Mouse (Mus musculus) c-Kit-positive CD71-positive TER-119-negative erythroid progenitor cells, embryonic 14.5 days (primary cell): ENCODE measurements at regions not wholly inside any gene's neighbourhood (a gene's known extent, or its start where the extent isn't known, plus 50 kb on each side); places are given as distances from the start of the nearest gene placed in this dataset.

ENCODE experiments used
- DNase-seq: peaks from one replicate; pipeline ENCODE4 v3.0.0-alpha.2; 2013; ENCODE audit warnings: low read depth

- DNase-seq, result no peak
Observed at GRCm38 (mm10) chr1:184456727-184457126, 275.7 kb downstream of the Hlx start.

- no peak for DNase-seq
Observed at GRCm38 (mm10) chr1:184454381-184454780, 278.0 kb downstream of the Hlx start.

GRCm38 (mm10) chr1:184453673-184454072, 278.7 kb downstream of the Hlx start:
- no peak for DNase-seq

- no peak for DNase-seq
Observed at GRCm38 (mm10) chr1:184453061-184453460, 279.4 kb downstream of the Hlx start.

- no peak for DNase-seq
Observed at GRCm38 (mm10) chr1:184451686-184452085, 280.7 kb downstream of the Hlx start.

GRCm38 (mm10) chr1:184449007-184449406, 283.4 kb downstream of the Hlx start:
- DNase-seq, result no peak

- DNase-seq, result peak; percentile 34
Observed at GRCm38 (mm10) chr1:184447911-184448310, 284.5 kb downstream of the Hlx start.

GRCm38 (mm10) chr1:184447161-184447667, 285.2 kb downstream of the Hlx start:
- no peak for DNase-seq

- DNase-seq, result no peak
Observed at GRCm38 (mm10) chr1:184444189-184444588, 288.2 kb downstream of the Hlx start.

- DNase-seq, result no peak
Observed at GRCm38 (mm10) chr1:184442701-184443100, 289.7 kb downstream of the Hlx start.

GRCm38 (mm10) chr1:184441005-184441557, 291.3 kb downstream of the Hlx start:
- DNase-seq, result no peak

GRCm38 (mm10) chr1:184439506-184439905, 292.9 kb downstream of the Hlx start:
- DNase-seq, result no peak

- DNase-seq, result no peak
Observed at GRCm38 (mm10) chr1:184436387-184436786, 296.0 kb downstream of the Hlx start.

GRCm38 (mm10) chr1:184428612-184429011, 303.8 kb downstream of the Hlx start:
- DNase-seq, result no peak

- DNase-seq, result no peak
Observed at GRCm38 (mm10) chr1:184428035-184428434, 304.4 kb downstream of the Hlx start.

- no peak for DNase-seq
Observed at GRCm38 (mm10) chr1:184425694-184426093, 306.7 kb downstream of the Hlx start.

GRCm38 (mm10) chr1:184424035-184424434, 308.4 kb downstream of the Hlx start:
- no peak for DNase-seq

- DNase-seq, result no peak
Observed at GRCm38 (mm10) chr1:184412596-184412995, 319.8 kb downstream of the Hlx start.

- DNase-seq, result no peak
Observed at GRCm38 (mm10) chr1:184411066-184411465, 321.4 kb downstream of the Hlx start.

- DNase-seq, result no peak
Observed at GRCm38 (mm10) chr1:184409986-184410385, 322.4 kb downstream of the Hlx start.

GRCm38 (mm10) chr1:184402985-184403384, 329.4 kb downstream of the Hlx start:
- DNase-seq, result no peak

- DNase-seq, result peak; percentile 7
Observed at GRCm38 (mm10) chr1:184395215-184395614, 337.2 kb downstream of the Hlx start.

GRCm38 (mm10) chr1:184394559-184395194, 337.7 kb downstream of the Hlx start:
- DNase-seq, result no peak
